Mouse (Mus musculus) midbrain, embryonic 14.5 days (tissue): ENCODE measurements at regions not wholly inside any gene's neighbourhood (a gene's known extent, or its start where the extent isn't known, plus 50 kb on each side); places are given as distances from the start of the nearest gene placed in this dataset.

Experiments
- ATAC-seq: fragments of 200-750 bp; cut with Nextera tagmentation; 2 replicates; pipeline ENCODE4 v1.8.0; 2017; ENCODE audit warnings: moderate number of reproducible peaks, moderate library complexity; ENCODE audit not compliant: low FRiP score, low TSS enrichment
- DNase-seq: peaks from one replicate; pipeline ENCODE4 v3.0.0-alpha.2; 2015
- H3K27ac ChIP-seq: fragments of 300-500 bp; sonication (generic); replicated peaks from 2 replicates; pipeline ENCODE4 v1.5.1; 2014; ENCODE audit warnings: mild to moderate bottlenecking, low read depth, low read length, moderate library complexity
- H3K27me3 ChIP-seq: fragments of 300-500 bp; sonication (generic); 2 replicates; pipeline ENCODE4 v1.6.1; 2014; ENCODE audit warnings: low read length, control low read depth, mixed read lengths; ENCODE audit not compliant: control insufficient read depth, insufficient read depth
- H3K36me3 ChIP-seq: fragments of 300-500 bp; sonication (generic); 2 replicates; pipeline ENCODE4 v1.6.1; 2014; ENCODE audit warnings: low read length, control low read depth; ENCODE audit not compliant: control insufficient read depth, insufficient read depth
- H3K4me1 ChIP-seq: fragments of 300-500 bp; sonication (generic); 2 replicates; pipeline ENCODE4 v1.6.1; 2014; ENCODE audit warnings: mild to moderate bottlenecking, antibody characterized with exemption, low read length, control low read depth; ENCODE audit not compliant: control insufficient read depth, insufficient read depth
- H3K4me2 ChIP-seq: fragments of 300-500 bp; sonication (generic); 2 replicates; pipeline ENCODE4 v1.6.1; 2014; ENCODE audit warnings: mild to moderate bottlenecking, low read length, moderate library complexity
- H3K4me3 ChIP-seq: fragments of 300-500 bp; sonication (generic); replicated peaks from 2 replicates; pipeline ENCODE4 v1.5.1; 2014; ENCODE audit warnings: low read depth, low read length
- H3K9ac ChIP-seq: fragments of 300-500 bp; sonication (generic); replicated peaks from 2 replicates; pipeline ENCODE4 v1.6.1; 2014; ENCODE audit warnings: mild to moderate bottlenecking, low read length, moderate library complexity
- H3K9me3 ChIP-seq: fragments of 300-500 bp; sonication (generic); 2 replicates; pipeline ENCODE4 v1.6.1; 2016; ENCODE audit warnings: low read length, control low read depth, mixed read lengths; ENCODE audit not compliant: control insufficient read depth
- WGBS: fragments of 180-500 bp; shearing (Covaris S2); extraction: QIAGEN DNeasy Blood & Tissue Kit; methylation state at CpG from one replicate; pipeline ENCODE4 v1.1.7; 2014; 5-methylcytosine and 5-hydroxymethylcytosine counted together

DNA sequence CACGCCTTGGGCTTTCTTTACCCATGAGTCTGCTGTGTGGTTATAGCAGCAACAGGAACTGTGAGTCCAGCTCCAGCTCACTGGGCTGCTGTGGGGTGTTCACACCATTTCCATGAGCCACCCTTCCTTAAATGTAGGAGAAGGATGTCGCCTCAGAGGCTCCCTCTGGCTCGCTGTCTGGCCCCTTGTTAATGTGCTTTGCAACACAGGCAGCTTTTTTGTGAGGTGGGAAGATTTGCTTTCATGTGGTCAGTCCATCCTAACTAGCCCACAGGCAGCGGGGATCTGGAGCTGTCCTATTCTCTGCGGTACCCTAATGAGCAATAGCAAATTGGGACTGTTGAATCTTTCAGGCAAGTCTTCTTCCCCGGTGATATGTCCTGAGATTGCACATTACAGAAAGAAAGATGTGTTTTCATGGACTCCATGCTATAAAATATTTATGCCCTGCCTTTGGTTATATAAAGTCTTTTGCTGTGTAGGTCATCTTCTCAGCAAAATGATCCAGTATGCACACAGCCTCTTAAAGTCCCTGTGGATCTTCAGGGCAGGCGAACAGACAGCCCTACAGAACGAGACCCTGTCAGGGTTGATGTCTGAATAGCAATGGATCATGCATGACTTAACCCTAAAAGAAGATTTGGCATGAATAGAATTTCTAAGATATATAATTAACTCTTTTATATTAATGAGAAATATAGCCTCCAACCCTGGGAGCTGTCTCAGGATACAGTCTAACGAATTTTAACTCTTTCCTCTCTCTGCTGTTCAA, 359.8 kb downstream of the Slc4a3 start:
- H3K4me1 ChIP-seq = peaks cover 8% of the 10 kb centered on the region; the same call in 1 of the 2 replicates
- ATAC-seq (peak; percentile 46; the same call in 1 of the 2 replicates), DNase-seq (peak; percentile 63)
- no peak overlapping the region for H3K4me3 ChIP-seq
- no peak overlapping the region for H3K9ac ChIP-seq
- WGBS = 34% methylated on average over 9 of the region's 9 CpGs
- peak overlapping the region; percentile 38 for H3K27ac ChIP-seq
- no peaks in the 10 kb centered on the region for H3K27me3 ChIP-seq
- H3K9me3 ChIP-seq = no peaks in the 10 kb centered on the region
- H3K4me2 ChIP-seq = peak overlapping the region; percentile 6; the same call in 1 of the 2 replicates
- H3K36me3 ChIP-seq = no peaks in the 10 kb centered on the region

DNA sequence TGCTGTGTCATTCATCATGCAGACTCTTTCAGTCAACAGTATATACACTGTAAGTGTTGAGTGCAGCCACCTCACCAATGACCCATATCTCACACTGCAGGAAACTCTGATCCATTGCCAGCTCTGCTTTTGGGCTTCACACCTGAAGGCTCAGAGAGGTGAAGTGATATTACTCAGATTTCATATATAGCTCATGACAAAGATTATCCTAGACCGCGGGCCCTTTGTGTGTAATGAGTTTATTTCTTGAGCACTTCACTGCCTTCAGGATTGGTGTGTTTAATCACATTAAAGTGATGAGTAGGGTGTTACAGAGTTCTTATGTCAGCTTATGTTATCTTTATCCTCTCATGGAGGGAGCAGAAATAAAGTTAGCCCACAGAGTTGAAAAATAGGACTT, 369.2 kb downstream of the Slc4a3 start:
- Histone ChIP-seq H3K4me1 (no peaks in the 10 kb centered on the region), H3K27ac (no peak overlapping the region), H3K36me3 (no peaks in the 10 kb centered on the region), H3K4me2 (no peak overlapping the region), H3K9me3 (no peaks in the 10 kb centered on the region), H3K27me3 (no peaks in the 10 kb centered on the region), H3K9ac (no peak overlapping the region), H3K4me3 (no peak overlapping the region)
- DNase-seq (no peak), ATAC-seq (no peak)
- WGBS = 72% methylated on average over 2 of the region's 2 CpGs

GRCm38 (mm10) chr1:75916181-75916580, 370.1 kb downstream of the Slc4a3 start:
- Histone ChIP-seq H3K4me3 (no peak overlapping the region), H3K9me3 (no peaks in the 10 kb centered on the region), H3K27me3 (no peaks in the 10 kb centered on the region), H3K4me1 (no peaks in the 10 kb centered on the region), H3K9ac (no peak overlapping the region), H3K36me3 (no peaks in the 10 kb centered on the region), H3K27ac (no peak overlapping the region), H3K4me2 (no peak overlapping the region)
- DNase-seq (no peak), ATAC-seq (no peak)
- WGBS = 52% methylated on average over 2 of the region's 2 CpGs

- no peak for ATAC-seq
- 75% methylated on average over 2 of the region's 2 CpGs for WGBS
- Histone ChIP-seq H3K9me3 (no peaks in the 10 kb centered on the region), H3K4me2 (no peak overlapping the region), H3K4me3 (no peak overlapping the region), H3K36me3 (no peaks in the 10 kb centered on the region), H3K27ac (no peak overlapping the region), H3K27me3 (no peaks in the 10 kb centered on the region), H3K4me1 (no peaks in the 10 kb centered on the region), H3K9ac (no peak overlapping the region)
- no peak for DNase-seq
These were observed 373.1 kb downstream of the Slc4a3 start for GRCm38 (mm10) chr1:75919134-75919533.

GRCm38 (mm10) chr1:75925046-75925445, 379.0 kb downstream of the Slc4a3 start:
- no peaks in the 10 kb centered on the region for H3K4me1 ChIP-seq
- WGBS = 79% methylated on average over 8 of the region's 8 CpGs
- 0 out of 2 replicates have a peak, but pooled peaks cover 3% of the 10 kb centered on the region for H3K27me3 ChIP-seq
- no peak overlapping the region for H3K4me3 ChIP-seq
- H3K9me3 ChIP-seq = no peaks in the 10 kb centered on the region
- H3K36me3 ChIP-seq = no peaks in the 10 kb centered on the region
- no peak overlapping the region for H3K4me2 ChIP-seq
- H3K9ac ChIP-seq = no peak overlapping the region
- DNase-seq (no peak), ATAC-seq (no peak)
- no peak overlapping the region for H3K27ac ChIP-seq

DNA sequence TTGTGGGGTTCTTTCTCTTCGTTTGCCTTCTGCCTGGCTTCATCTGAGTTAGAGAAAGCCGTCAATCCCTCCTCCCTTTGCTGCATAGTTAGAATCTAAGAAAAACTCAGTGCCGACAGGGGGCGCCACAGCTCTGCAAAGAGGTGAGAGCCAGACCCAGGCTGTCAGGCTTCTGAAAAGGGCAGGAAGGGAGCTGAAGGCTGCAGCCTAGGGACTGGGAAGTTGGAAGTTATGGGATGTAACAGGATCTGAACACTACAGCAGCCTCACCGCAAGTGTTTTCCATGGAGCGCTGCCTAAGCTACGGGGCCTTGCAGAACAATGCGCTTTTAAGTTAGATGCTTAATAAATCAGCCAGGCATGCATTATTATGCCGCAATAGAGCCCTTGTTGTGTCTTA, 379.7 kb downstream of the Slc4a3 start:
- no peaks in the 10 kb centered on the region for H3K9me3 ChIP-seq
- DNase-seq (peak; percentile 97), ATAC-seq (peak; percentile 40; the same call in 1 of the 2 replicates)
- H3K4me1 ChIP-seq = no peaks in the 10 kb centered on the region
- 0 out of 2 replicates have a peak, but pooled peaks cover 3% of the 10 kb centered on the region for H3K27me3 ChIP-seq
- H3K9ac ChIP-seq = no peak overlapping the region
- peak overlapping the region; percentile 35 for H3K4me2 ChIP-seq
- no peaks in the 10 kb centered on the region for H3K36me3 ChIP-seq
- WGBS = 10% methylated on average over 9 of the region's 9 CpGs
- no peak overlapping the region for H3K27ac ChIP-seq
- H3K4me3 ChIP-seq = no peak overlapping the region

- Histone ChIP-seq H3K4me3 (no peak overlapping the region), H3K36me3 (no peaks in the 10 kb centered on the region), H3K9ac (no peak overlapping the region), H3K9me3 (no peaks in the 10 kb centered on the region), H3K4me1 (no peaks in the 10 kb centered on the region), H3K4me2 (no peak overlapping the region), H3K27me3 (0 out of 2 replicates have a peak, but pooled peaks cover under 1% of the 10 kb centered on the region), H3K27ac (no peak overlapping the region)
- ATAC-seq (no peak), DNase-seq (no peak)
- WGBS = 82% methylated on average over 2 of the region's 2 CpGs
These were observed 385.8 kb downstream of the Slc4a3 start for GRCm38 (mm10) chr1:75931852-75932251.

DNA sequence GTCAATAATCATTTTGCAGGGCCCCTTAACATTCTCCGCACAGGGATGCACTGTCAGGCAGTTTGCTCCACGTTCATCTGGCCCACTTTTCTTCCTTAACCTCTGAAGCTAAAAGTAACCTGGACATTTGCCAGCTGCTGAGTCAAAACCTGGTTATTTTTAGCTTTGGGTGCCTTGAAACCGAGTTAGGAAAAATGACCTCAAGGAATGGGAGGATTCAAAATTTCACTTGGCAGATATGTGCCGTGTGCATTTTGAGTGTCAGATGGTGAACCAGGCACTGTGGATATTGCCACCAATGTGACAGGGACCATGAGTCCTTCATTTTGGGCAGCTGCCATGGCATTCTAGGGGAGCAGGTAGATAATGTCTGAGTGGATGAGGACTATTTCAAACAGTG, 387.8 kb downstream of the Slc4a3 start:
- no peaks in the 10 kb centered on the region for H3K9me3 ChIP-seq
- ATAC-seq (no peak), DNase-seq (no peak)
- WGBS = 77% methylated on average over 4 of the region's 4 CpGs
- no peaks in the 10 kb centered on the region for H3K27me3 ChIP-seq
- no peak overlapping the region for H3K4me2 ChIP-seq
- H3K36me3 ChIP-seq = no peaks in the 10 kb centered on the region
- no peak overlapping the region for H3K27ac ChIP-seq
- H3K4me3 ChIP-seq = no peak overlapping the region
- no peak overlapping the region for H3K9ac ChIP-seq
- no peaks in the 10 kb centered on the region for H3K4me1 ChIP-seq

DNA sequence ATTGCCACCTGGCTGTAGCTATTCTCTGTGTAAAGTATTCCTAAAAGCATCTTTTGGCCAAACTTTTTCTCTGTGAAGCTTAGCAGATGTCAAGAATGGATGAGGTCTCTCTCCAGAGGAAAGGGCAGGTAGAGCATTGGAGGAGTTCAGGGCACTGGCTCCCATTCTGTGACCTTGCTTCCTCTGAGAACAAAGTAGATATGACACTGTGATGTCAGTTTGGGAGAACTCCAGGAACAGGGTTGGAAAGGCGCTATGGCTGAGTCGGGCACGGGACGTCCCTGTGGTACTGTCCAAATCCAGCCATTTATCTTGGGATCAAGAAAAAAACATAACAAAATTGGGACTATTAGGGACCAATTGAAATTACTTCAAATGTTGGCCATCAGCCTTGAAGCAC, 388.7 kb downstream of the Slc4a3 start:
- Histone ChIP-seq H3K36me3 (no peaks in the 10 kb centered on the region), H3K9me3 (no peaks in the 10 kb centered on the region), H3K4me1 (no peaks in the 10 kb centered on the region), H3K27me3 (no peaks in the 10 kb centered on the region), H3K27ac (no peak overlapping the region), H3K4me2 (no peak overlapping the region), H3K4me3 (no peak overlapping the region), H3K9ac (no peak overlapping the region)
- DNase-seq = no peak
- 95% methylated on average over 4 of the region's 4 CpGs for WGBS
- no peak for ATAC-seq
